Mouse (Mus musculus) CD4-positive, CD25-positive, alpha-beta regulatory T cell, adult 4 months (primary cell): ENCODE data around the gene Taf6l. TPM values are rescaled to one million over a fixed set of nuclear protein-coding genes. Genes with fewer than 3 reads are reported as not detected.
A peak's percentile ranks its signal among the peaks of the same experiment; 100 is the strongest.

Experiments used
- ATAC-seq: one replicate; pipeline ENCODE4 v1.8.0; 2017
- polyA plus RNA-seq, 2 experiments: library from polyadenylated mRNA; unstranded; fragments of 100-300 nt; shearing (Covaris generic); gene quantifications; one replicate each; pipeline ENCODE4 v1.2.1; 2017

Gene Taf6l
- 1 to 10 TPM; 5.4 to 6.5 TPM for polyA plus RNA-seq

DNA sequence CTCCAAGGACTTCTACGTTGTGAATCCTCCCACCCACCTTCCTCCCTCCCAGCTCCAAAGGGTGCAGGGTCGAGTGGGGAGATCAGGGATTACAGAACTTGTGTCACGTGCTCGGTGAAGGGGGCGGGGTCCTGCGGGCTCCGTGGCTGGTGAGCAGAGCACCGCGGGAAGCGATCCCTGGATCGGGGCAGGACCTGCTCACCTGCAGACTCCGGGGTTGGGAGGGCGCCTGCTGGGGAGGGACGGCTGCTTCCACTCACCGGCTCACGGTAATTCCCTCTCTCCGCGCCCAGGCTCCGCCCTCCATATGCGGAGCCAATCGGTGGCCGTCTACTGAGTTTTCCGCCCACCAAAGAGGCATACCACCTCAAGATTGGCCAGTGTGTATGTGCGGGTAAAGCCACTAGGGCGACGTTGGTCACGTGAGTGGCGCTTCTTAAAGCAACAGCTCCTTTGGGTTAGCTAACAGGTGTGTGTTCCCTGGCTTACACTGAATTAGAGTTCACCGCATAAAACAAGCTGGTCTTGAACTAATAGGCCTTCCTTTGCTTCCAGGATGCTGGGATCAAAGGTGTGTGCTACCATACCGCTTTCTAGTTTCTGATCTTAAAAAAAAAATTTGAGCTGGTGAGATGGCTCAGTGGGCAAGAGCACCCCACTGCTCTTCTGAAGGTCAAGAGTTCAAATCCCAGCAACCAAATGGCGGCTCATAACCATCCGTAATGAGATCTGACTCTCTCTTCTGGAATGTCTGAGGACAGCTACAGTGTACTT, at the start of gene Taf6l:
Gene Taf6l, minus strand, starts transcription at position 410 of the 774 bp plus-strand sequence.
- peak; percentile 100 for ATAC-seq

DNA sequence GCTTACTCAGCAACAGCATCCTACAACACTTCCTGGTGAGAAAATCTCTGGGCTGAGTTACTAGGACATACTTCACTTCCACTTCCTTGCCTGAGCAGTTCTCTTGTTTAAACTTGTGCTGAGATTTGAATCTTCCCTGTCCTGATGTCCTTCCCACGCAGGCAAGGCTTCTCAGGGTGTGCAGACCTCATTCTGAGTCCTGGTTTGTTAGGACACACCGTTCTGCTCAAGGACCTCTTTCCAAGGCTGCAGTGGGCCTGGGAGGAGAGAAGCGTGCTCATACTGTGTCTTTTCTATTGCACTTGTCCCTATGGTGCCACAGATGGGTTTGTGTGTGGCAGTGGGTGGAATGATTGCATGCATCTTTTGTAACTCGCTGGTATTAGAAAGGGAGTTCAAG, 46.8 kb upstream of the Taf6l start:
- ATAC-seq = no peak

DNA sequence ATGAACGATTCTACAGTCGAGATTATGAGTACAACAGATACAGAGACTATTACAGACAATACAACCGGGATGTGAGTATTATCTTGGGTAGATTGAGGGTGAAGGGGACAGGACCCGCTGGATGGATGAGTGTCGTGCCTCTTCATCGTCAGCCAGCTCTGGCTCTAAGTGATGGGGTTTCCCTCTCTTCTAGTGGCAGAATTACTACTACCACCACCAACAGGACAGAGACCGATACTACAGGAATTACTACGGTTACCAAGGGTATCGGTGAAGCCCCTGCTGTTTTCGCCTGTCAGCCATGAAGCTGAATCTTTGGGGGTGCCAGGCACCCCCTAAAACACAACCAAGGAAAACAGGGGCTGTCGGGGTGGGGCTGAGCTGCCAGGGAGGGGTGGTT, 45.0 kb upstream of the Taf6l start:
- ATAC-seq = no peak

DNA sequence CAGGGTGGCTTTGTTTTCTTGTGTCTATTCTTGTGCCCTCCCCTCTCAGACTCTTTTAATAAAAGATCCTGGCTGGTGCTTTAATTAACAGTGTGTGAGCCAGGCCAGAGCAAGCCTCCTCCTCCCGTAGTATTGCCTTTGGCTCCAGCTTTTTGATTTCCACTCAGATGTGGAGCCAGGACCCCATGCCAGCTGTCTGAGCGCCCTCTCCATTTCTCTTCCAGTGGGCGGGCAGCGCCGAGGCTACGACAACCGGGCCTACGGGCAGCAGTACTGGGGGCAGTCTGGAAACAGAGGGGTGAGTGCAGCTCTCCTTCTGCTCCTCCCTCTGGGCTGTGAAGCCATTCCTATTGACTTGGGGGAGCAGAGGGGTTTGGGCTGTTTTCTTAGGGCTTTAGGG, 44.4 kb upstream of the Taf6l start:
- ATAC-seq = no peak

DNA sequence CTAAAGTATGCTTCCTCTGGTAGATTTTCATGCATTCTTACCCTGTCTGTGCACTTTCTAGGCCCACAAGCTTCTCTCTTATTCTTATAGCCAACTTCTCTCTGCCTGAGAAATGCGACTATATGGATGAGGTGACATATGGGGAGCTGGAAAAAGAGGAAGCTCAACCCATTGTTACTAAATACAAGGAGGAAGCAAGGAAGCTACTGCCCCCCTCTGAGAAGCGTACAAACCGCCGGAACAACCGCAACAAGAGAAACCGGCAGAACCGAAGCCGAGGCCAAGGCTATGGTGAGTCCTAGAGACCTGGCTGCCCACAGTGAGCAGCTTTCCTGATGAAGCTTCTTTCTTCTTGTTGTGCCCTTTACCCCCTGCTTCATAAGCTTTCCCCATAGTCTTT, 43.4 kb upstream of the Taf6l start, which contains the start of gene AC129217.1:
Gene AC129217.1, plus strand, starts transcription at position 114 of the 400 bp plus-strand sequence.
- ATAC-seq = no peak

DNA sequence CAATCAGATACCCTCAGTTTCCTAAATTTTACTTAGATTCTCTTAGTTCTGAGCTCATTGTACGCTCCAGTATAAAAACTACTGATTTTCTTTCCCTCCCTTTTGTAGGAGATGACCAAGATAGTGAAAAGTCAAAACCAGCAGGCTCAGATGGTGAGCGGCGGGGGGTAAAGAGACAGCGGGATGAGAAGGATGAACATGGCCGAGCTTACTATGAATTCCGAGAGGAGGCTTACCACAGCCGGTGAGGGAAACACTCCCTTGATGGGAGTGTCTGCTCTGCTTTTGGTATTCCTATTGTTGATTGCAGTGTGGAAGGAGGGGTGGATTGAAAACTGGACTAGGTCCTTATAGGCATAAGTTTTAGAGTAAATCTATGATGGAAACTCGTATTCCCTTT, 36.5 kb upstream of the Taf6l start:
- ATAC-seq = no peak

DNA sequence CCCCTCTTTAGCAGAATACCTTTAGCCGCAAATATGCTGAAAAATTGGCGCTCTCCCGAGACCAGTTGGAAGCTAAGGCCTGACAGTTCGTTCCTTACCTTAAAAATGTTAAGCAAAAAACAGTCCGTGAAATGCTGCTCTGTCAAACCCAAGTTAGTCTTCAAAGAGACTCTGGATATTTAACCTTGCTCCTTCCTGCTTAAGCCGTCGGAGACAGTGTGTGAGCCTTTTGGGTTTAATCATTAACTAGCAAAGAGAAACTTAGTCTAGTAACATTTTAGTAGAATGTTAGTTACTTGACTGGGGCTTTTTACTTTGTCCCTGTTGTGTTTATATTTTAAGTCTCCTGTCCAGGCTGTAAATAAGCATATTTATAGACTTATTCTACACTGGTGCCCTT, 34.9 kb upstream of the Taf6l start:
- ATAC-seq = no peak

DNA sequence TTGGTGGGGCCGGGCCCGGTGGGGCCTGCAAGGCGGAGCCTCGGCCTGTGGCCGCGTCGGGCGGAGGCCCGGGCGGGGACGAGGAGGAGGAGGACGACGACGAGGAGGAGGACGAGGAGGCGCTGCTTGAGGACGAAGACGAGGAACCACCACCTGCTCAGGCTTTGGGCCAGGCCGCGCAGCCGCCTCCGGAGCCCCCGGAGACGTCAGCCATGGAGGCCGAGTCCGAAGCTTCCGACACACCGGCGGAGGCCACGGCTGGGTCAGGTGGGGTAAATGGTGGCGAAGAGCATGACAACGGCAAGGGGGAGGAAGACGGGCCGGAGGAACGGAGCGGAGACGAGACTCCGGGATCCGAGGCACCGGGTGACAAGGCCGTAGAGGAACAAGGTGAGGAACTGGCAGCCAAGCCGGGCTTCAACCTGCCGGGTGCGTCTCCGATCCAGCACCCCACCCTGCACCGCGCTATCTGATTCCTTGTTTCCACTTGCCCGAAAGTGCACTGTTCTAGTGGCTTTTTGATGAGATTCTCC, 34.3 kb upstream of the Taf6l start:
- no peak for ATAC-seq

DNA sequence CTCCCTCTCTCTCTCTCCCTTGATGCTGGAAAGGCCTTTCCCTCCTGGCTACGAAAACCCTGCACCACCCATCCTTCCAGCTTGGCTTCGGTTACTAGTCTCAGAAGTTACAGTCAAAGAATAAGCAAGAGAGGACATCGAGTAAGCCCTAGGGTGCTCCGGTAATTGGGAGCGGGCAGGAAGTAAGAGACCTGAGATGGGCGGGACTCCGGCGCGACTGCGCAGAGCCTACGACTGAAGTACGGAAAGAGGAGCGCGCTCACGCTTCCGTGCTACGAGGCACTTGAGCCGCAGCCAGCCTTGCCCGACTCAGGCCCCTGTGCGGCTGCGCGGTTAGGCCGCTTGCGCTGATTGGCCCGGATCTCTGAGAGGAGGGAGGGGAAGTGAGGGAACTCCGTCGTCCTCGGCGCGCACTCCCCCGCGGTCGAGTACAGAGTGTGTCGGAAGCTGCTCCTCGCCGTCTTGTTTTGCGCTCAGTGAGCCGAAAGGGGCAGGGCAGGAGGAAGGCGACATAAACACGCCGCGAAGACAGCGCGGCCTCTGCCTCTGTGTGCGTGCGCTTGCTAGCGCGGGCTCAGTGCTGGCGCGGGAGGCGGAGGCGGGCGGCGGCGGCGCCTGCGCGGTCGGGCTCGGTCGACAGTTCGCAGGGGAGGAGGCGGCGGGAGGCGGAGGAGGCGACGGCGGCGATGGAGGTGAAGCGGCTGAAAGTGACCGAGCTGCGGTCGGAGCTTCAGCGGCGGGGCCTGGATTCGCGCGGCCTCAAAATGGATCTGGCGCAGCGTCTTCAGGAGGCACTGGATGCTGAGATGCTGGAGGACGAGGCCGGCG, 33.6 kb upstream of the Taf6l start, which contains the start of gene Hnrnpul2:
Gene Hnrnpul2, plus strand, starts transcription at position 415 of the 828 bp plus-strand sequence.
- peak; percentile 83 for ATAC-seq

DNA sequence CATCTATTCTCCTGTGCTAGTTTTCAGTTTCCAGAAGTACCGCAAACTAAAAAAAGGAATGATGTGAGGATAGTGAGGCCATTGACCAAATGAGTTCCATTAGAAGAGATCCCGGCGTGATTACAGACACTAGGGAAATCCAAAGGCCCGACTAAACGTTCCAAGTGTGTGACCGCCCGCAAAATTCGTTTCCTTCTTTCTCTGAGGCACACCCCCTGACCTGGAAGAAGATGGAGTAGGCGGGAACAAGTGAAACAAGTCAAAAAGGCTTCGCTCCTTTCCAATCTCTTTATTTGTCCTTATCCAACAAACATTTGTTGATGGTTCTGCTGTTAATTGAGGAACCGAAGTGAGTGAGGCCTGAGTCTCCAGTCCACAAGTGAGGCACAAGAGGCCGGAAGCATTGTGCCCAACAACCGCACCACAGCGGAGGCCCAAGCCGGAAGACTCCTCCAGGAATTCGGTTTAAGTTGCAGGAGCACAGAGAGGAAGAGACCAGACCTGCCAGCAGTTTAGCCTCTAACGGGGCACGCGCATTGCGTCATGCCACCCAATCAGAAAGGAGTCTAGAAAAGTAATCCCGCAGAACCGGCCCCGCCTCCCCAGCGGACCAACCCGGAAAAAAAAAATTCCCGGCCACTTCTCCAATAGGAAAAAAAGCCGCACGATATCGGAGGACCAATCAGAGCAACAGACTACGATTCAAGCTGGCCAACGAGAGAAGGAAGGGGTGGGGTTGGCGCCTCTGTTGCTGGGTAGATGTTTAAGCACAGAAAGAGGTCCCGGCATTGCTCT, 32.8 kb upstream of the Taf6l start, which contains the start of gene Ttc9c:
Gene Ttc9c, minus strand, starts transcription at position 533 of the 795 bp plus-strand sequence.
- peak; percentile 71 for ATAC-seq

DNA sequence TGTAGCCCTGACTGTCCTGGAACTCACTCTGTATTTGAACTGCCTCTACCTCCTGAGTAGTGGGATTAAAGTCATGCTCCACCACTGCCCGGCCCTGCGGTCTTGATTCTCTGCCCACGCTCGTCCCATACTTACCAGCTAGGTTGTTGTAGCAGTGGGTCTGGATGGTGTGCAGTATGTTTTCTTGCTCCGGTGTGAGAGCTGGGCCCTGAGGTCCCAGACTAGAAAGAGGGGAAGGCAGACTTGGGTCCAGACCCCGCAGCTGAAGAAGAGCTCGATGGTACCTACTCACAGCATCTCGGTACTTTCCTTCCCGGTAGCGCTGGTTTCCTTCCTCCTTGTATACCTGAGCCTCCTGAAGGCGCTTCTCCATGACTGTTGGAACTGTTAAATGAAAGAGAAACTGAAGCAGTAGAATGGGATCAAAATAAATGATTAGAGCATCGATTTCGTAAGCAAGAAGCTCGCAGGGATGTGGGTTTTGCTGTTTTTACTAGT, 32.1 kb upstream of the Taf6l start:
- ATAC-seq = no peak

DNA sequence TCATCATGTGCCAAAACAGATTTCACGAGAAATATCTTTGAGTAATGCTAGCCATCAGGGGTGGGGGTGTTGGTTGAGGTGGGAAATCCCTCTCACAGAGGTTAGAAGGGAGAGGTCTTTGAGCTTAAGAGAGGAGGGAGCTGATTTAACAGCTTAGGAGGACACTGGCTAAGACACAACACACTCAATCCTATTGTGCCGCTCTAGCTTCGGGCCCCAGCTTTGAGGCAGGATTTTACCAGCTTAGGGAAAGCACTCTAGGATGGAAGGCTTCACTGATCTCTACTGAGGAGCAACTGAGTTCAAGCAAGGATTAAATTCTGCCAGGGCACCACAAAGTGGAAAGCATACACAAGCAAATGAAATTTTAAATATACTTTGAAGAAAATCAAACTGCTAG, 30.8 kb upstream of the Taf6l start:
- no peak for ATAC-seq

DNA sequence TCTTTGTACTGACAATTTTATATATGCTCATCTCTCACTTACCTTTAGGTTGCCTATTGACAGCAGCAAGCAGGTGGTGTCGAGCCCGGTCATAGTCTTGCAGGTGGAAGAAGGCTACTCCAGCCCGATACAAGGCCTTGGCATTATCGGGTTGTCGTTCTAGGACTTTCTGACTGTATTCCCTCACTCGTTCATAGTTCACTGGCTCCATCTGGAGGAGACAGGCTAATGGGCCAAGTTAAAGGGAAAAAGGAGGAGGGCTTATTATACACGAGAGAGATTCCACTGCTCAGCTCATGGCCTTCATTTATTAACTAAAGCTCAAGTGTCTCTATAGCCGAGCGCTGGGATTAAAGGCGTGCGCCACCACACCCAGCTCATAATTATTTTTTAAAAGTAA, 29.6 kb upstream of the Taf6l start:
- ATAC-seq = no peak

DNA sequence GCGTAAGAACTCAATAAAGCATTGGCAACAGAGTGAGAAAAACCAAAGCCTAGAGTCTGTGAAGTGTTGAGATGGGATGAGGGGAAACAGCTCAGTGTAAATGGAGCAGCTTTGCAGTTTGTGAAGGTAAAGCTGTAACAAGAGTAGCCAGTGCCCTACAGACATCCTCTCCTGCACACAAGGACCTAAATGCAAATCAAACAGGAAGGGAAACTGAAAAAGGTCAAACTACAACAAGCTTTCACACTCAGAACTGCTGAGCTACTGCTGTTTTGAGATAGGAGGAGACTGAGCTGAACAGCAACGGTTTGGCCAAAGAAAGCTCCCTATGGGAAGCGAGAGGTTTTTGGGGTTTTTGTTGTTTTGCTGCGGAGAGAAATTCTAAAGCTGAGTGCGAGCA, 20.6 kb upstream of the Taf6l start:
- ATAC-seq = no peak

DNA sequence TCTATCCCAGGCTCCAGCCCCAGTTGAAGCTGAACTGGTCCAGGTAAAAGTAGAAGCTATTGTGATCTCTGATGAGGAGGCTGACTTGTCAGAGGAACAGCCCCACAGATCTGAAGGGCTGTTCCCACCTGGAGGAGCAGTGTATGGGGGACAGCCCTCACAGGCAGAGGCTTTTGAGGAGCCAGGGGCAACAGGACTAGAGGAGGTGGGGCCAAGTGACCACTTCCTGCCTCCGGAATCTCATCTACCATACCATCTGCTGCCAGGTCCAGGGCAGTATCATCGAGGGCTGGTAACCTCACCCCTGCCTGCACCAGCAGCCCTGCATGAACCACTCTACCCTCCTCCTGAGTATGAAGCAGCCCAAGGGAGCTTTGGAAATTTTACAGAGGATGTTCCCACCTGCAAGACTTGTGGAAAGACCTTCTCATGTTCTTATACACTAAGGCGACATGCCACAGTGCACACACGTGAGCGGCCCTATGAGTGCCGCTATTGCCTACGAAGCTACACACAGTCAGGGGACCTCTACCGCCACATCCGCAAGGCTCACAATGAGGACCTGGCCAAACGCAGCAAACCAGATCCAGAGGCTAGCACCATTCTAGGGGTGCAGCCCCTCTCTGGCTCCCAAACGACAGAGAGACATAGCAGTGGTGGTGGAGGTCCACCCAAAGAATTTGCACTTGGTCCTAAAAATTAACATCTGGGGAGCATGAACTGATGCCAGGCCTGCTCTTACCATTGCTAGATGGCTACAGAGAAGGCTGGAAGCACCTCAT, 17.9 kb upstream of the Taf6l start:
- ATAC-seq = no peak

DNA sequence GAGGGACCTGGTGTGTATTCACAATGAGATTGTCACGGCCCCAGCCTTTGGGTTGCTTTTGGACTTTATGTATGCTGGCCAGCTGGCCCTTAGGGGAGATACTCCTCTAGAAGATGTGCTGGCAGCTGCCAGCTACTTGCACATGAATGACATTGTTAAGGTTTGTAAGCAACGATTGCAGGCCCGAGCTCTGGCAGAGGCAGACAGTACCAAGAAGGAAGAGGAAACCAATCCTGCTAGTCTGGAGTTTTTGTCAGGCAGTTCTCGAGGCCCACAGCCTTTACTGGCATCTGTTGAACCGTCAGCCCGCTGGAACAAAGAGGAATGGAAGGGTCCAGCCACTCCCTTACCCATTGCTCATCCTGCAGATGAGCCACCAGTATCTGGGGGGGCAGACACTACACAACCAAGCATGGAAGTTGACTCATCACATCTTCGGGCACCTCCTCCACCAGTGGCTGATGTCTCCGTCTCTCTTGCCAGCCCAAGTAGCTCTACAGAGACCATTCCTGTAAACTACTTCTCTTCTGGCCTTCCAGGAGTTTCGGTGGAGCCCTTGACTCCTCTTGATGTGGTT, 17.1 kb upstream of the Taf6l start:
- ATAC-seq = no peak

DNA sequence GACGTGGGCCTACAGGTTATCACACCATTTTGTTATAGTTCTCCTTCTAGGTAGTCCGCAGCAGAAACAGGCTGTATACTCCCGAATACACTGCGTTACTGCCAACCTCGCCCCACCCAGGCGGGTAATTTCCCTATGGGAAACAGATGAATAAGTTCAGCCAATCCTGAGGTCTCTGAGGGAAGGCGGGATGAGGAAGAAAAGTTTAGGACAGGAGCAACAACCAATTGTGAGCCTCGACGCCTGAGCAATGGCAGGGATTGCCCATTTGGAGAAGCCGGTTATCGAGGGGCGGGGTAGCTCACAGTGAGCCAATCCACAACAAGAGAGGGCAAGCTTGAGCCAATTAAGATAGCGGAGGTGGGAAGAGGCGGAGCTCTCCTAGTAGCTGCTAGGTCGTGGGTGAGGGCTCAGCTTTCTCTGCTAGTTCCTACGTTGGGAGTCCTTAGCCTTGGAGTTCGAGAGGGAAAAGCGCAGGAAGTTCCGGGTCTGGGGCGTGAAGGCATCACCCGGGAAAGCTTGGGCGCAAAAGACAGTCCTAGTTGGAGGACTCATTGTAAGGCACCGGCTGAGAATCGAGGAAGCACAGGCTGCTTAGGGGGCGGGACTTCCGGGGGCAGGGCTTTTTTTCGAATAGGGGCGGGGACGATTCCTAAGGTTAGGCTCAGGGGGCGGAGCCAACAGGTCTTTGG, 16.1 kb upstream of the Taf6l start, which contains the start of gene Zbtb3:
Gene Zbtb3, plus strand, starts transcription at position 426 of the 692 bp plus-strand sequence.
- ATAC-seq = peak; percentile 88

DNA sequence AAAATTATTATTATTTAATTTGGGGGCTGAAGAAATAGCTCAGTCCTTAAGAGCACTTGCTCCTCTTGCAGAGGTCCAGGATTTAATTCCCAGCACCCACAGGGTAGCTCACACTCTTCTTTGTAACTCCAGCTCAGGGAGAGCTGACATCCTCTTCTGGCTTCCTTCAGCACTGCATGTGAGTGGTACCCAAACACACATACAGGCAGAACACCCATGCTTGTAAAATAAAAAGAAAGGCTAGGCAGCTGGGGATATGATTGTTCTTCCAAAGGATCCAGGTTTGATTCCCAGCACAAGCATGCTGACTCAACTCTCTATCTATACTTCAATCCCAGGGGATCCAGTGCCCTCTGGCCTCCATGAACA, 12.7 kb upstream of the Taf6l start:
- ATAC-seq = no peak

DNA sequence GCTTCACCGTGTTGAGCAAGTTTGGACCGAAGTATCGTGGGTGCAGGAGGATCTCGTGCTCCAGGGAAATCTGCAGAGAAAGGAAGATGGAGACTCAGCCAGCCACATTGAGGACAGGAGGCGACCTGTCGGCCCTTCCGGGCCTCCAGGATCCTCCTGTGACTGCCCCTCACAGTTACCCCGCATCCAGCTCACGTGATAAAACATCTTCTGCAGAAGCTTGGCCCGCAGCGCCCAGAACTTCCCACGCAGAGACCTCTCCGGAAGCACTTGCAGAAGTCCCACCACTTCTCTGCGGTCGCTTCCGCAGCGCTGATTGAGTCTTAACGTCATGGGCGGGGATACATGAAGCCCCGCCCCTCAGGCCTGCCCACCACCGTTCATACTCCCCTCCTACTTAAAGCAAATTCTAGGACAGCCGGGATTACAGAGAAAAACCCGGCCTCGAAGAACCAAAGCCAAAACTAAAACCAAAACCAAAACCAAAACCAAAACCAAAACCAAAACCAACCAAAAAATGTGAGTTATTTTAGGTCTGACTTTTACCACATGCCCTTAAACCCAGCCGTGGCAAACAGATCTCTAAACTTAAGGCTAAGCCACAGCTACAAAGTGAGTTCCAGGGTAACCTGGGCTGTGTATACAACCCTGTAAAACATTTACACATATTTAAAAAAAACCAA, 12.2 kb upstream of the Taf6l start, which contains the start of gene Polr2g:
Gene Polr2g, minus strand, starts transcription at position 314 of the 683 bp plus-strand sequence.
- peak; percentile 68 for ATAC-seq

DNA sequence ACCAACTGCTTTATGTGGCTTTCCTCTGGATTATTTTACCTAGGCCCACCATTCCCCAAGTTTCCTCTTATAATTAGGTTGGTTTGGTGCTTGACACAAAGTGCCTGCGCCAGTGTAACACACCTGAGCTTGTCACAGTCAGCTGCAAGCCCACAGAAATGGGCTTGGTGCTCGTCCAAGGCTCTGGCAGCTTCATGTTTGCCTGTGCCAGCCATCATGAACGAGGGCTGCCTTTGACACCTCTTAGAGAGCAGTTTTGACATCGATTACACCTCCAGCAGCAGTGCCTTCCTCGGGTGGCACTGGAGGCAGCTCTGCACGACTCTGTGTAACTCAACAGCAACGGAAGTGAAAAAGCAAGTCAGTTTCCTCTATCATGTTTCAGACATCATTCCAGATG, 4.0 kb upstream of the Taf6l start:
- no peak for ATAC-seq
